Mouse (Mus musculus): ENCODE results near the gene Snapc1. TPM values are rescaled to one million over a fixed set of nuclear protein-coding genes. Genes with fewer than 3 reads are reported as not detected.

Gene Snapc1
- total and polyA plus RNA-seq, 3 experiments = 12.3 to 14.3 (median 12.3) TPM

DNA sequence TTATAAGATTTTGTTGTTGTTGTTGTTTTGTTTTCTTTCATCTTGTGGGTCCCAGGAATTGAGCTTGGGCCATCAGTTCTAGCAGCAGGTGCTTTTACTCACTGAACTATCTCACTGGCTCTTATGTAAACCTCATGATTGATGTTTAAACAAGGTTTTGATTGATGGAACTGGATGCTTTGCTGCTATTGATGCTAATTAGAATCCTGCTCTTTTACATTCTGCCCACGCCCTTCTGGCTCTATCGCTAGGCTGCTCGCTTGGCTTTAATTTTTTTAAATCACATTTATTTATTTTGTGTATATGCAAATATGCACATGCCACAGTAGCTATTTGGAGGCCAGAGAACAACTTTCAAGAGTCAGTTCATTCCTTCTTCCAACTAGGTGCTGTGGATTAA is 6.6 kb upstream of the Snapc1 start:
- no peak overlapping the region for H3K4me3 ChIP-seq (ENCODE audit: low read depth, low read length)
- no peaks in the 10 kb centered on the region for H3K9me3 ChIP-seq (replicated peaks)
- peaks cover 26% of the 10 kb centered on the region for H3K27me3 ChIP-seq (ENCODE audit: insufficient read depth, low read length)
- ATAC-seq (ENCODE audit: extremely low read depth, insufficient number of reproducible peaks, low FRiP score, poor library complexity, severe bottlenecking) (no peak), DNase-seq (ENCODE audit: low spot score) (no peak)
- TF ChIP-seq TAL1 (conservative IDR thresholded peaks at IDR 0.05; ENCODE audit: low read depth, low read length) = no peak
- no peak for TF ChIP-seq CTCF (IDR thresholded peaks at IDR 0.05; ENCODE audit: low read depth, low read length)
- H3K36me3 ChIP-seq (replicated peaks) = no peaks in the 10 kb centered on the region
- 0 out of 2 replicates have a peak, but pooled peaks cover 3% of the 10 kb centered on the region for H3K4me1 ChIP-seq (ENCODE audit: insufficient read depth, low read depth, low read length)

DNA sequence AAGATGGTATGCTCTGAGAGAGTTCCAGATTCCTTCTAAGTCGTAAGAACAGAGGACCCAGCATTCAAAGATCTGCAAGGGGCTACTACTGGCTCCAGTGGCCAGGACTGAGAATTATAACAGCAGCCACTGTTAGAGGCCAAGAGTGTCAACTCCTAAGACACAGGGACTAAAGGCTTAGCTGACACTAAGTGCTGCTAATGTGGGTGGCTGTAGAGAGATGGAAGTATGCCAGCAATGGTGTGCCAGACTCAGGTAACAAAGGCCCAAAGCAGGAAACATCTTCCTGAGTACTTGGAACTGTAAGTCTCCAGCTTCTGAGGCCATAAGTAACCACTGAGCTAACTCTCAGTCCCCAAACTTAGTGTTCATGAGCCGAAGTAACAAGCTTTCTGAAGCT is 5.5 kb upstream of the Snapc1 start:
- H3K9me3 ChIP-seq (replicated peaks) = no peaks in the 10 kb centered on the region
- H3K4me3 ChIP-seq (ENCODE audit: low read depth, low read length) = no peak overlapping the region
- H3K27me3 ChIP-seq (ENCODE audit: insufficient read depth, low read length) = peaks cover 24% of the 10 kb centered on the region
- no peak for TF ChIP-seq TAL1 (conservative IDR thresholded peaks at IDR 0.05; ENCODE audit: low read depth, low read length)
- no peak for TF ChIP-seq GATA2 (IDR thresholded peaks at IDR 0.05; ENCODE audit: borderline replicate concordance, low read depth, low read length)
- no peak for TF ChIP-seq POLR2AphosphoS5 (IDR thresholded peaks at IDR 0.05; ENCODE audit: insufficient replicate concordance, low read depth, low read length)
- no peak for TF ChIP-seq CTCF (IDR thresholded peaks at IDR 0.05; ENCODE audit: low read depth, low read length)
- TF ChIP-seq GATA1 (IDR thresholded peaks at IDR 0.05; ENCODE audit: borderline replicate concordance, low read length) = no peak
- ATAC-seq (ENCODE audit: extremely low read depth, insufficient number of reproducible peaks, low FRiP score, poor library complexity, severe bottlenecking) (no peak), DNase-seq (ENCODE audit: low spot score) (no peak)
- H3K4me1 ChIP-seq (ENCODE audit: insufficient read depth, low read depth, low read length) = peaks cover 8% of the 10 kb centered on the region
- no peaks in the 10 kb centered on the region for H3K36me3 ChIP-seq (replicated peaks)

DNA sequence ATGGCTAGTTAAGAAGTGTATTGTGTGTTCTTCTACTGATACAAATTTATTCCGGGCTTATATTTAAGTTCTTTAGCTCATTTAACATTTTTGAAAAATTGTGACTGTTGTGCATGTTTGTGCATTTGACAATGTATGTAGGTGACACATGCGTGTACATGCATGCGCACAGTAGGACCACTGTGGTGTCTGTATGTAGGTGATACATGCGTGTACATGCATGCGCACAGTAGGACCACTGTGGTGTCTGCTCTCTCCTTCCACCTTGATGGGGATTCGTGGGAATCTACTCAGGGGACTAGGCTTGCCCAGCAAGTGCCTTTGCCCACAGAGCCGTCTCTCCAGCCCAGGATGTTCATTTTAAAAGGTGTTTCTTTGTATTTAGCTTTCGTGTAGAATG is 4.9 kb downstream of the Snapc1 start:
- no peaks in the 10 kb centered on the region for H3K27me3 ChIP-seq (ENCODE audit: insufficient read depth, low read length)
- no peak for DNase-seq (ENCODE audit: low spot score)
- H3K9me3 ChIP-seq (replicated peaks) = peaks cover 6% of the 10 kb centered on the region
- peaks cover 14% of the 10 kb centered on the region for H3K4me1 ChIP-seq (ENCODE audit: insufficient read depth, low read depth, low read length)
- no peak for ATAC-seq (ENCODE audit: extremely low read depth, insufficient number of reproducible peaks, low FRiP score, poor library complexity, severe bottlenecking)
- H3K4me3 ChIP-seq (ENCODE audit: low read depth, low read length) = no peak overlapping the region
- TF ChIP-seq CTCF (IDR thresholded peaks at IDR 0.05; ENCODE audit: low read depth, low read length) (no peak), POLR2AphosphoS5 (IDR thresholded peaks at IDR 0.05; ENCODE audit: insufficient replicate concordance, low read depth, low read length) (no peak), GATA1 (IDR thresholded peaks at IDR 0.05; ENCODE audit: borderline replicate concordance, low read length) (no peak), TAL1 (conservative IDR thresholded peaks at IDR 0.05; ENCODE audit: low read depth, low read length) (no peak)
- peaks cover 64% of the 10 kb centered on the region for H3K36me3 ChIP-seq (replicated peaks)

DNA sequence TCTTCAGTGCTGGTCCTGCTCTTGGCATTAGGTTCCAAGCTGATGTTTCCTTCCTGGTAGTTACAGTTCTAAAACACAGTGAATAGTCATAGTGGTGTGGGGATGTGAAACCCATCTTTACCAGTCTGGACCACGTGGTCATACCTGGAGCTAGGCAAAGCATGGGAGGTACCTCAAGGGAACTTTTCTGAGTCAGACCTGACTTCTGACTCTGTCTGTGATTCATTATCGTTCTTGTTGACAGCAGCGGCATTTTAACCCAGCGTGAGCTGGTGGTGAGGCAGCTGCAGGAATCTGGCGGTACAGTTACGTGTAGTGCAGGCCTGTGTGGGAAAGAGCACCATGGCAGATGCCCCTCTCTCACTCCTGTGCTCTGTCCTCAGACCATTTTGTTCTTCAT is 10.3 kb downstream of the Snapc1 start:
- peaks cover 87% of the 10 kb centered on the region for H3K36me3 ChIP-seq (replicated peaks)
- TF ChIP-seq GATA1 (IDR thresholded peaks at IDR 0.05; ENCODE audit: borderline replicate concordance, low read length) = no peak
- TF ChIP-seq CTCF (IDR thresholded peaks at IDR 0.05; ENCODE audit: low read depth, low read length) = no peak
- TF ChIP-seq GATA2 (IDR thresholded peaks at IDR 0.05; ENCODE audit: borderline replicate concordance, low read depth, low read length) = no peak
- TF ChIP-seq TAL1 (conservative IDR thresholded peaks at IDR 0.05; ENCODE audit: low read depth, low read length) = no peak
- TF ChIP-seq POLR2AphosphoS5 (IDR thresholded peaks at IDR 0.05; ENCODE audit: insufficient replicate concordance, low read depth, low read length) = no peak
- DNase-seq (ENCODE audit: low spot score) (no peak), ATAC-seq (ENCODE audit: extremely low read depth, insufficient number of reproducible peaks, low FRiP score, poor library complexity, severe bottlenecking) (no peak)
- H3K4me3 ChIP-seq (ENCODE audit: low read depth, low read length) = no peak overlapping the region
- H3K9me3 ChIP-seq (replicated peaks) = peaks cover 6% of the 10 kb centered on the region
- no peaks in the 10 kb centered on the region for H3K27me3 ChIP-seq (ENCODE audit: insufficient read depth, low read length)
- no peaks in the 10 kb centered on the region for H3K4me1 ChIP-seq (ENCODE audit: insufficient read depth, low read depth, low read length)

DNA sequence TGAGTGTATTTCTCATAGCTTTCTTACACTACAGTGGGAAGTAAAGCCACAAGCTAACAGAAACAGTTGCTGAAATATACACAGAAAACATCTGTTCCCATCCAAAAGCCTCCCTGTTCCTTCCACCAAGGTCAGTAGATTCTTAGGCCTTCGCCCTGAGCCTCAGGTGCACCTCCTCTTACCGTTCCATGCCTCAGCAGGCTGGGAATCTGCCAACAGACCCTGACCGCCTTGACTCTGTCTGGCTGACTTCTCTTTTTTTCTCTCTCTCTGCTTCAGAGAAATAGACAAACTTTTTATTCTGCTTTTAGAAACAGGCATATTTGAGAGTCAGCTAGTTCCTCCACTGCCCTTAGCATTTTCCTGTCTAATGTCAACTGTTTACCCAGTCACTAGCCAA is 13.9 kb downstream of the Snapc1 start:
- Histone ChIP-seq H3K36me3 (replicated peaks) (peaks cover 86% of the 10 kb centered on the region), H3K9me3 (replicated peaks) (no peaks in the 10 kb centered on the region), H3K4me1 (ENCODE audit: insufficient read depth, low read depth, low read length) (peaks cover 2% of the 10 kb centered on the region; the same call in 1 of the 2 replicates), H3K27me3 (ENCODE audit: insufficient read depth, low read length) (no peaks in the 10 kb centered on the region), H3K4me3 (ENCODE audit: low read depth, low read length) (no peak overlapping the region)
- ATAC-seq (ENCODE audit: extremely low read depth, insufficient number of reproducible peaks, low FRiP score, poor library complexity, severe bottlenecking) (no peak), DNase-seq (ENCODE audit: low spot score) (no peak)
- TF ChIP-seq GATA1 (IDR thresholded peaks at IDR 0.05; ENCODE audit: borderline replicate concordance, low read length) (no peak), TAL1 (conservative IDR thresholded peaks at IDR 0.05; ENCODE audit: low read depth, low read length) (no peak), POLR2AphosphoS5 (IDR thresholded peaks at IDR 0.05; ENCODE audit: insufficient replicate concordance, low read depth, low read length) (no peak), CTCF (IDR thresholded peaks at IDR 0.05; ENCODE audit: low read depth, low read length) (no peak), GATA2 (IDR thresholded peaks at IDR 0.05; ENCODE audit: borderline replicate concordance, low read depth, low read length) (no peak)

DNA sequence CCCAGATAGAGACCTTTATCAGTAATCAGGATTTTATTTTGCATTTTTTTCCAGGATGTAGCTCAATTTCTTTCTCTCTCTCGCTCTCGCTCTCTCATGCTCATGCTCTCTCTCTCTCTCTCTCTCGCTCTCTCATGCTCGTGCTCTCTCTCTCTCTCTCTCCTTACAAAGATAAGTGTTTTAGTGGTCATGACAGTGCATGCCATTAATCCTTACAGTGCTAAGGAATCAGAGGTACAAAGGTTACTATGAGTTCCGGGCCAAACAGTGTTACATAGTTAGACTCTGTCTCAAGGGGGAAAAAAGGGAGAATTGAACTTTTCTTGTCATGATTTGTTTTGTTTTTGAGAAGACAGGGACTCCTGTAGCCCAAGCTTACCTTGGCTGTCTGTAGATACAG is 15.4 kb downstream of the Snapc1 start:
- H3K4me1 ChIP-seq (ENCODE audit: insufficient read depth, low read depth, low read length) = peaks cover 2% of the 10 kb centered on the region; the same call in 1 of the 2 replicates
- H3K4me3 ChIP-seq (ENCODE audit: low read depth, low read length) = no peak overlapping the region
- peaks cover 89% of the 10 kb centered on the region for H3K36me3 ChIP-seq (replicated peaks)
- no peak for DNase-seq (ENCODE audit: low spot score)
- H3K27me3 ChIP-seq (ENCODE audit: insufficient read depth, low read length) = no peaks in the 10 kb centered on the region
- no peak for TF ChIP-seq GATA1 (IDR thresholded peaks at IDR 0.05; ENCODE audit: borderline replicate concordance, low read length)
- TF ChIP-seq TAL1 (conservative IDR thresholded peaks at IDR 0.05; ENCODE audit: low read depth, low read length) = no peak
- no peak for TF ChIP-seq POLR2AphosphoS5 (IDR thresholded peaks at IDR 0.05; ENCODE audit: insufficient replicate concordance, low read depth, low read length)
- no peak for TF ChIP-seq GATA2 (IDR thresholded peaks at IDR 0.05; ENCODE audit: borderline replicate concordance, low read depth, low read length)
- no peak for TF ChIP-seq CTCF (IDR thresholded peaks at IDR 0.05; ENCODE audit: low read depth, low read length)
- ATAC-seq (ENCODE audit: extremely low read depth, insufficient number of reproducible peaks, low FRiP score, poor library complexity, severe bottlenecking) = no peak
- no peaks in the 10 kb centered on the region for H3K9me3 ChIP-seq (replicated peaks)

DNA sequence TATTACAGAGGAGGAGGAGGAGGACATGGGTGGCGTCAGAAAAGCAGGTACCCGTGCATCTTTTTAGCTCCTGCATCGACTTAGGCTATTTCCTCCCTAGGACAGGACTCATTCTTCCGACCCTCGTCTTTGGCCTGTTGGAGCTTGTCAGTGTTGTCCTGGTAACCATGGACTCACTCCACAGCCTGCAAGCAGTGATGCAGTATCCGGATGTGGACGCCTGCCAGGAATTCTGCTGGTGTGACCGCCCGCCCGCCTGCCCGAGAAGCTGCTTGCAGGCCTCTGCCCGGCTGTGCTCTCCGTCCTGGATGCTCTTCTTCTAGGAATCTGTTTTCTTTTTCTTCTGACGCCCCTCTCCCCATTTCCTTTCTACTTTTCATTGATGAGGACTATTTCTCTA is 18.3 kb downstream of the Snapc1 start:
- Histone ChIP-seq H3K4me1 (ENCODE audit: insufficient read depth, low read depth, low read length) (peaks cover 2% of the 10 kb centered on the region; the same call in 1 of the 2 replicates), H3K9me3 (replicated peaks) (no peaks in the 10 kb centered on the region), H3K36me3 (replicated peaks) (peaks cover 83% of the 10 kb centered on the region), H3K4me3 (ENCODE audit: low read depth, low read length) (no peak overlapping the region), H3K27me3 (ENCODE audit: insufficient read depth, low read length) (no peaks in the 10 kb centered on the region)
- DNase-seq (ENCODE audit: low spot score) (no peak), ATAC-seq (ENCODE audit: extremely low read depth, insufficient number of reproducible peaks, low FRiP score, poor library complexity, severe bottlenecking) (no peak)
- TF ChIP-seq CTCF (IDR thresholded peaks at IDR 0.05; ENCODE audit: low read depth, low read length) (no peak), GATA1 (IDR thresholded peaks at IDR 0.05; ENCODE audit: borderline replicate concordance, low read length) (no peak), POLR2AphosphoS5 (IDR thresholded peaks at IDR 0.05; ENCODE audit: insufficient replicate concordance, low read depth, low read length) (no peak), TAL1 (conservative IDR thresholded peaks at IDR 0.05; ENCODE audit: low read depth, low read length) (no peak), GATA2 (IDR thresholded peaks at IDR 0.05; ENCODE audit: borderline replicate concordance, low read depth, low read length) (no peak)

Data from G1E (cell line).